Mouse (Mus musculus) hindbrain, embryonic 12.5 days (tissue): ENCODE results near the gene Mfap5. TPM values are rescaled to one million over a fixed set of nuclear protein-coding genes. Genes with fewer than 3 reads are reported as not detected.
"Not testable (repeated sequence)": the region's sequence is repeated elsewhere in the genome, so short reads cannot be mapped to it uniquely, and the experiment has no call there.

ENCODE experiments used
- ATAC-seq: fragments of 200-750 bp; cut with Nextera tagmentation; 2 replicates; pipeline ENCODE4 v1.8.0; 2017; ENCODE audit warnings: moderate TSS enrichment; ENCODE audit not compliant: low FRiP score
- H3K27ac ChIP-seq: fragments of 300-500 bp; sonication (generic); 2 replicates; pipeline ENCODE4 v1.5.1; 2016; ENCODE audit warnings: mild to moderate bottlenecking
- H3K27me3 ChIP-seq: fragments of 300-500 bp; sonication (generic); 2 replicates; pipeline ENCODE4 v1.6.1; 2016; ENCODE audit warnings: mild to moderate bottlenecking
- H3K36me3 ChIP-seq: fragments of 300-500 bp; sonication (generic); 2 replicates; pipeline ENCODE4 v1.6.1; 2016; ENCODE audit warnings: mild to moderate bottlenecking
- H3K4me1 ChIP-seq: fragments of 300-500 bp; sonication (generic); 2 replicates; pipeline ENCODE4 v1.6.1; 2016
- H3K4me2 ChIP-seq: fragments of 300-500 bp; sonication (generic); replicated peaks from 2 replicates; pipeline ENCODE4 v1.6.1; 2016; ENCODE audit warnings: mild to moderate bottlenecking
- H3K4me3 ChIP-seq: fragments of 300-500 bp; sonication (generic); 2 replicates; pipeline ENCODE4 v1.5.1; 2016; ENCODE audit warnings: mild to moderate bottlenecking
- H3K9ac ChIP-seq: fragments of 300-500 bp; sonication (generic); 2 replicates; pipeline ENCODE4 v1.6.1; 2016; ENCODE audit warnings: mild to moderate bottlenecking, moderate library complexity
- H3K9me3 ChIP-seq: fragments of 300-500 bp; sonication (generic); replicated peaks from 2 replicates; pipeline ENCODE4 v1.6.1; 2016; ENCODE audit warnings: mild to moderate bottlenecking
- WGBS: fragments of 180-500 bp; shearing (Covaris S2); methylation state at CpG from one replicate; pipeline ENCODE4 v1.1.7; 2016; 5-methylcytosine and 5-hydroxymethylcytosine counted together
- polyA plus RNA-seq: library from polyadenylated mRNA; unstranded; fragments of >200 nt; fragmentation: Nextera tagmentation; extraction: Ambion mirVana; gene quantifications from 2 replicates; pipeline ENCODE4 v1.2.1, GENCODE M21; 2016

The Mfap5 gene
- polyA plus RNA-seq, 1 experiment from 2014 or later, result 1.6 TPM

DNA sequence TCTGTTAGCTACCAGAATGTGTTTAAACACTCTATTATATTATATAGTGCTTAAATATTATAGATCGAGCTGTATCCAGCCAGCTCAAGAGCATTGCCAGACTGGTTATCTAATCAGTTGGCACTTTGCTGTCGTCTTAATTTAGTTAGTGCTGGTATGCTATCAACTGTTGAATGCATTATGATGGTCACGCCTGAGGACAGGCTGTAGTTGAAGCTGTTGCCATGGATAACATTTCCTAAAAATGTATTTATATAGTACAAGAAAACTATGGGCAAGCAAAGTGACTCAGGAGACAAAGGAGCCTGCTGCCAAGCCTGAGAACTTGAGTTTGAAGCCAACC lies 65.9 kb downstream of the Mfap5 start:
- no peak overlapping the region for H3K4me2 ChIP-seq
- H3K4me3 ChIP-seq, result no peak overlapping the region
- no peaks in the 10 kb centered on the region for H3K27me3 ChIP-seq
- no peak overlapping the region for H3K9ac ChIP-seq
- no peak overlapping the region for H3K27ac ChIP-seq
- 0 out of 2 replicates have a peak, but pooled peaks cover 4% of the 10 kb centered on the region for H3K9me3 ChIP-seq
- no peaks in the 10 kb centered on the region for H3K36me3 ChIP-seq
- WGBS, result 92% methylated on average over 3 of the region's 3 CpGs
- no peak for ATAC-seq
- H3K4me1 ChIP-seq, result no peaks in the 10 kb centered on the region; the same call in 1 of the 2 replicates

DNA sequence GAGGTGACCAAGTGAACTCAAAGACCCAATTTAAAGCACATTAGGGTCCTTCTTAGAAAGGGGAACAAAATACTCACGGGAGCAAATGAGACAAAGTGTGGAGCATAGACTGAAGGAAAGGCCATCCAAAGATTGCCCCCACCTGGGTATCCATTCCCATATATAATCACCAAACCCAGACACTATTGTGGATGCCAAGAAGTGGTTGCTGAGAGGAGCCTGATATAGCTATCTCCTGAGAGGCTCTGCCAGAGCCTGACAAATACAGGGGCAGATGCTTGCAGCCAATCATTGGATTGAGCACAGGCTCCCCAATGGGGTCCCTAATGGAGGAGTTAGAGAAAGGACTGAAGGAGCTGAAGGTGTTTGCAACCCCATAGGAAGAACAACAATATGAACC lies 69.4 kb downstream of the Mfap5 start:
- H3K9me3 ChIP-seq, H3K4me2 ChIP-seq, H3K27ac ChIP-seq, H3K4me1 ChIP-seq, H3K9ac ChIP-seq, H3K27me3 ChIP-seq, H3K36me3 ChIP-seq, ATAC-seq, H3K4me3 ChIP-seq: not testable (repeated sequence)
- 85% methylated on average over 1 of the region's 1 CpGs for WGBS

DNA sequence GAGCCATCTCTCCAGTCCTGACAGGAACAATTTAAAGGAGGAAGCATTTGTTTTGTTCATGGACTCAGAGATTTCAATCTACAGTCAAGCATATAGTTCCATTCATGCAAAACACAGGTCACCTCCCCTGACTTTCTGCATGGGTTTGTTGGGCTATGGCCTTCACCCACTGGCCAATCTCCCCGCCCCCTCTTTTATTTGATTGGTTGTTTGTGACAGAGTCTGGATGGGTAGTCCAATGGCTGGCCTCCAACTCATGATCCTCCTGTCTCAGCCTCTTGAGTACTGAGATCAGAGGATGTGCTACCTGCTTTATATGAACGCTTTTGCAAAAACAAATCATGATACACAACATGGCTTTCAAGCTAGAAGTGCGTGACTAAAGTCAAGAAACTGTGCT lies 71.4 kb downstream of the Mfap5 start:
- H3K4me3 ChIP-seq, result no peak overlapping the region
- H3K9me3 ChIP-seq, result 0 out of 2 replicates have a peak, but pooled peaks cover 4% of the 10 kb centered on the region
- H3K36me3 ChIP-seq, result no peaks in the 10 kb centered on the region
- no peak overlapping the region for H3K27ac ChIP-seq
- WGBS, result 91% methylated on average over 3 of the region's 3 CpGs
- no peak overlapping the region for H3K4me2 ChIP-seq
- no peak for ATAC-seq
- H3K27me3 ChIP-seq, result no peaks in the 10 kb centered on the region
- no peaks in the 10 kb centered on the region for H3K4me1 ChIP-seq
- no peak overlapping the region for H3K9ac ChIP-seq

Other genes starting within 250 kb of the Mfap5 start
- gene Klrg1, start 223.0 kb upstream of the Mfap5 start, polyA plus RNA-seq, result 0.14 and 0.33 TPM in 2 replicates
- 68.7 and 70.4 TPM in 2 replicates for gene M6pr, start 197.1 kb upstream of the Mfap5 start, polyA plus RNA-seq
- 34.9 and 40.5 TPM in 2 replicates for gene Phc1, start 165.3 kb upstream of the Mfap5 start, polyA plus RNA-seq
- 78.4 and 90.9 TPM in 2 replicates for gene Rimklb, start 7.1 kb upstream of the Mfap5 start, polyA plus RNA-seq
- 0.15 and 0.61 TPM in 2 replicates for gene Aicda, start 48.0 kb downstream of the Mfap5 start, polyA plus RNA-seq
- 1.8 and 2.9 TPM in 2 replicates for gene Apobec1, start 96.6 kb downstream of the Mfap5 start, polyA plus RNA-seq
- 0.09 TPM in 1 of 2 replicates, not detected in the other for gene Gdf3, start 104.2 kb downstream of the Mfap5 start, polyA plus RNA-seq
- not detected in 2 replicates for gene Dppa3, start 120.6 kb downstream of the Mfap5 start, polyA plus RNA-seq
- 0.14 and 0.27 TPM in 2 replicates for gene Nanog, start 201.6 kb downstream of the Mfap5 start, polyA plus RNA-seq